Mouse (Mus musculus): ENCODE results near the gene Gm20388.

- TF ChIP-seq CTCF (IDR thresholded peaks at IDR 0.05; ENCODE audit: low read depth) (no peak), EP300 (IDR thresholded peaks at IDR 0.05; ENCODE audit: low read depth) (no peak)
Observed at GRCm38 (mm10) chr8:121730646-121731045, 1820.0 kb downstream of the Gm20388 start.

Measured in liver, embryonic 14.5 days (tissue).